Mouse (Mus musculus) left cerebral cortex, adult 9 months (tissue): ENCODE measurements around the gene Vim.

Experiments used
- DNase-seq, 2 experiments: peaks; one replicate each; pipeline ENCODE4 v3.0.0; 2022; ENCODE audit warnings: low spot score in 2 of 2

Vim gene

GRCm38 (mm10) chr2:13573408-13574065 lies at the start of gene Vim:
Gene Vim, plus strand, starts transcription at chr2:13573927.
- peak in 1 of 2 experiments; percentile 7 for DNase-seq

- no peak for DNase-seq
Observed at GRCm38 (mm10) chr2:13526205-13526604, 47.5 kb upstream of the Vim start.

DNA sequence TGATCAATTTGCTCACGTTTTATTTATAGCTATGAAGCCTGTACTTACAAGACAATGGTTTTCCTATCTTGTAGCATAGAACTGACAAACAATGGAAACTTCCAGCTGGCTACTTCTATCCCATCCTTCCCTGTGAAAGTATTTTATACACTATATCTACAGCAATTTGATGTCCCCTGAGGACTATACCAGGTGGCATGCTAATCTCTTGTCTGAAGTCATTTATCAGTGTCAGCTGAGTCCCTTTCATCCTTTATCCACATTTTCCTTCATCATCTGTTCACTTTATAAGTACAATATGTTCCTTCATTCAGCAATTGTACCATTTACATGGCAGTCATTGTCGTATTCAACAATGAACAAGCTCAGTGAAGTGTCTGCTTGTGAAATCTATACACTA lies 46.6 kb upstream of the Vim start:
- no peak for DNase-seq

GRCm38 (mm10) chr2:13527531-13527930 lies 46.2 kb upstream of the Vim start:
- no peak for DNase-seq

DNA sequence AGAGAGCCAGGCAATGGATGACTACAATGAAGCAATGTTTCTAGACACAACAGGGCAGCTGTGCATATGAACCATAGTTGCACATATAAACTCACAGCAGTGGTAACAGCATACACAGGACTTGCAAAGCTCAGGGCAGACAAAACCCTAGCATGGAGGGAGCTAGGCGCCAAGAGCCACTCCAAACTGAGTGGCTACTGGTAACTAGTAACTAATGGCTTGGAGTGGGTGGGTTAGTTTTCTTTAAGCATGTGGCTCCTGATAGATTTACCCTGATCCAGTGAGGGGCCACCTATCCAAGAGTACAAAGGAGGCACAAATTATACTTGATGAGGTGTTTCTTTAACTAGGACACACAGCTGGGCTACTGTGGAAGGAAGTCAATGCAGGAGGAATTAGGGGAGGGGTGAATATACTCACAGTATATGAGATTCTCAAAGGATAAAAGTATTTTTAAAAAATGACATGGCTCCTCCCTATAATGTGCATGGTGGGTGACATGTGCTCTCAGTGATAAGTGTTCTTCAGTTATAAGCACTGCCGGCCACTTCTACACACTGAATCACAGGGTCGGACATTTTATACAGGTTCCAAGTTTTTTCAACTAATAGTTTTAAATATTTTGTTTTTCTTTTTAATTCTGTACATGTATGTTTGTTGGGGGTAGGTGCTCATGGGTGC lies 44.3 kb upstream of the Vim start:
- DNase-seq: no peak

DNA sequence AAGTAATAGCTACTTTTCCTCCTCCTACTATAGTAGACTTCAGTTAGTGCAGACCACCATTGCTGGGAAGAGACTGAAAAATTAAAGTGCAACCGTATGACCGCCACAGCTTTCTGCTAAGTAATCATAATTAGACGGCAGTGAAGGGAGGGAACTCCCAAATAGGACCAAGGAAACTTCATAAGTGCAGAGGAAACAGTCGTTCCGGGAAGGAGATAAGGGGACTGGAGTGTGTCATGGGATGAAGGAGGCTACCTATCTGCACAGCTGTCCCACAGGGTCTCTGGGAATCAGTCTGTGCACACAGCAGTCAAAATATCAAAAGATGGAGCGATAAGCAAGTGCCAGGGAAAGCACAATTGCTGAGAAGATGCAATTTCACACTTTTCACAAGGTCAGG lies 43.1 kb upstream of the Vim start:
- DNase-seq: no peak

DNA sequence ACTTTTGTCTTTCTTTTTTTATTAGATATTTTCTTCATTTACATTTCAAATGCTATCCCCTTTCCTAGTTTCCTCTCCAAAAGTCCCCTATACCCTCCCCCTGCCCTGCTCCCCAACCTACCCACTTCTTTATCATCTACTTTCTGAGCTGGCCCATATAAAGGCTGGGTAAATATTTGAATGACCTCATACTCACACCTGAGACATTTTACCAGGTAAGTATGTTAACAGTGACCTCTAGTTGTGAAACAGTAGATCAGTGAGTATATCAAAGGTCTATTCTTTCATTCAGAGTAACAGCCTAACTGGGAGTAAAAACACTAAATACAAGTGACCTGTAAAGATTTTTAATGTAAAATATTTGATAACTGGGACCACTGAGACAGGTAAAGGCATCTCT lies 37.0 kb upstream of the Vim start:
- DNase-seq: no peak

DNA sequence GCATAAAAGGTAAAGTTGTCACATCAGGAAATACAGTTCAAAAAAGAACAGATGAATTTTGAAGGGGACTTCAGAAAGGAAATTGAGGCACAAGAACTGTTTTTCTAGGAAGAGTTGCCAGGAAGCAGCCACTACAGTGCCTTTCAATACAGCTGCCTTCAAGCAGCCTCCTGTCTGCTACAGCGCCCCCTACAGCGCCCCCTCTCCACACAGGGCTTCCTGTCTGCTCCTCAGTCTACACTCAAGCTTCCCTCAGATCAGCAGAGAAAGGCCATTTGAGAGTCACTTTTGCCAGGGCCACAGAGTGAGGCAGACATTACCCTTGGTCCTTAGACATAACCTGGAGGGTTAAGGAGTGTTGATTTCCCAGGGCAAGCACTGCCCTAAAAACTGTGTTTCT lies 36.0 kb upstream of the Vim start:
- no peak for DNase-seq

- DNase-seq: no peak
Observed at GRCm38 (mm10) chr2:13538258-13538657, 35.5 kb upstream of the Vim start.

- DNase-seq: no peak
Observed at GRCm38 (mm10) chr2:13538704-13539377, 34.9 kb upstream of the Vim start.

DNA sequence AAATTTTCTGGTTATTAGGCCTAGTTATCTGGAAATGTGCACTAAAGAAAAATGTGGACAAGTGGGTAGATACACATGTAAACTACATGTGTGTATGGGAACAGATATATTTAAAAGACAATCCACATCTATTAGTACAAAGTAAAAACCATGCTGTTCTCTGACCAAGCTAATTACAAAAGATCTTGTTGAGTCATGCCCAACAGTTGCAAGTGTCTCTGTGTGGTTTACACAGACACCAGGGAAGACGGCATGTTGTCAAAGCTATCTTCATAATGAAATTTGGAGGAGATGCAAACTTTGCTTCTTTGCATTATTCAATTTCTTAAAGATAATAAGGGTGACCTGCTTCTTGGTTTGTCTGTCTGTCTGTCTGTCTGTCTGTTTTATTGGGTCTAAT lies 33.9 kb upstream of the Vim start:
- DNase-seq: no peak

GRCm38 (mm10) chr2:13543519-13544124 lies 30.1 kb upstream of the Vim start:
- no peak for DNase-seq

DNA sequence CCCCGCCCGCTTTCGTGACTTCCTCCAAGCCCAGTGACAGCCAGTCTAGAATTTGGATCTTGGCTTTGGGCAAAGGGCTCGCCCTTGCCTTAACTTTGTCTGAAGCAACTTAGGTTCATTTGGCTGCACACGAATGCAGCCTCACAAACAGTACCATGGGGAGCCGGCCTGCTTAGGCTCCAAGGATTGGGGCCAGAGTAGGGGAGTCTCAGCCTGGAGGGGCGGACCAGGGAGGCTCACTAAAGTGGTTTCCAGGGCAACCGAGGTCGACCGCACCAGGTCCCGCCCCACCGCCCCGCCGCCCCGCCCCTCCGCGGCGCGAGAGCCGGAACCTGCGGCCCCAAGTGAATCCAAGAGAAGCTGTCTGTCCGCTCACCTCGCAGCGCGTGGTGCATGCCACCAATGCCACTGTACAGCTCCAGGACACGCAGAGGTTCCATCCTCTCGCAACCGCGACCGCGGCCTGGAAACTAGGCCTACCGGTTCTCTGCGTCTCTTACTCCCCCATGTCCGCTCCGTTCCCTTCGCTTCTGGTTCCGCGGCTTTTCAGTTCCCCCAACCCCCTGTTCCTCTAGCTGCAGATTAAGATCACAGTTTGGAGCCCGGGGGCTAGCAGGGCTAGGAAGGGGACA lies 29.4 kb upstream of the Vim start, which contains the start of gene Trdmt1:
TSS of gene Trdmt1 (minus strand) at position 476 of the 632 bp plus-strand sequence.
- DNase-seq: peak; percentile 46 to 78

GRCm38 (mm10) chr2:13548749-13549148 lies 25.0 kb upstream of the Vim start:
- no peak for DNase-seq

GRCm38 (mm10) chr2:13553966-13554365 lies 19.8 kb upstream of the Vim start:
- DNase-seq: no peak

DNA sequence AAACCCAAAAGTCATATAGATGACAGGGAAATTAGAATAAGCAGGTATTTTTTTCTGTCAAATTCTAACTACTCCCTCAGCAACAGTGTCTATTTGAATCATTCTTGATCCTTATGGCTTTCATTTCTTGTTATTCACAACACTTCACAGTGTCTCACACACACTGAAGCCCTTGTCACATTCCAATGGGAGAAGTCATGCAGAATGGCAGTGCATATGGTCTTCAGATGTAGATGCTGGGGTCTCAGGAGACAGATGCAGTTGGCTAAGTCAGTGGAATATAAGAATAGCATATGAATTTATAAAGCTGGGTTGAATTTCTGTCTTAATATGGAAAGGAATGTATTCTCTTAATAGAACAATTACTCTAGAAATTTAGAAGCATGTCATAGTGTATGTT lies 17.5 kb upstream of the Vim start:
- no peak for DNase-seq

- no peak for DNase-seq
Observed at GRCm38 (mm10) chr2:13557145-13558030, 16.3 kb upstream of the Vim start.

DNA sequence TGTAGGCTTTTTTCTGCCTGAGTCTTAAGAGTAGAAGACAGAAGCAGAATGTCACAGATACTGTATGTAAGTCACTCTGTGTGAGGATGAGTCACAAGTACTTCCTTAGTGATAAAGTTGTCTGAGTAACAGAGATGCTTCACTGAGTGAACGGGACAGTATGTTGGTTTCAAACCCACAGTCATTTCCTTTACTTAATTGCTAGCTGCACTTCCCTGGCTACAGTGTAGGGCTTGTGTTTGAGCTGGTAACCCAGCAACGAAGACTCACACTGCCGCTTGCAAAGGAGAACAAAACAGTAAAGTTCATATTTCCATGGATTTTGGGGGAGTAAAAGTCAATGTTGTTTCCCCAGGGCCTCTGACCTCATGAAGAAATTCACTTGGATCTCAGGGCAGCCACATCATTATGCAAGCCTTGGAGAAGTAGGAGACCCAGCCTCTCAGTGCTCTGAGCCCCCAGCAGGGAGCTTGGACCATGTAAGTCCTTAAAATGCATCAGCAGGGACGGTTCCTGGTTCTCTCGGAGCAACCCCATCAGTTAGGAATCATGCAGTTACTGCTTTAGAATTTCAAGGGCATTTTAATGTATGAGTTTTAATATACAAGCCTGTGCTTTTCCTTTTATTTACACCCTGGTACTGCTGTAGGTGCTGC lies 15.0 kb upstream of the Vim start:
- no peak for DNase-seq

GRCm38 (mm10) chr2:13559303-13559702 lies 14.4 kb upstream of the Vim start:
- no peak for DNase-seq

- no peak for DNase-seq
Observed at GRCm38 (mm10) chr2:13559729-13560128, 14.0 kb upstream of the Vim start.

DNA sequence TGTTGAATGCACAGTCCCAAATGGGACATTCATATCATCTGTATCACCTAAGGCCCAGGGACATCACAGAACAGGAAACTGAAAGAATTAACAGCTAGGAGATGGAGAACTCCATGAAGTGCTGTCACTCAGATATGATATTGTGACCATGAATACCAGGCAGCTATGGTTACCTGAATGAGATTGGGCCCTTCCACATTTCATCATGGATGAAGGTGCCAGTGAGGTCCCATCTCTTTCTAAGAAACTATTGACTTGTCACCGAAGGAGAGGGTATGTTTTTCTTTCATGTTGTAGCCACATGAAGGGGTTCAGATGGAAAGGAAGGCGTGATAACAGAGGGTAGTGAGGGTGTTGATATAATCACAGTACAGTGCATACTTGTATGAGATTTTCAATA lies 13.3 kb upstream of the Vim start:
- DNase-seq: no peak
